19 mouse cellular contexts compared by ENCODE assay signal in the genomic region with DNA sequence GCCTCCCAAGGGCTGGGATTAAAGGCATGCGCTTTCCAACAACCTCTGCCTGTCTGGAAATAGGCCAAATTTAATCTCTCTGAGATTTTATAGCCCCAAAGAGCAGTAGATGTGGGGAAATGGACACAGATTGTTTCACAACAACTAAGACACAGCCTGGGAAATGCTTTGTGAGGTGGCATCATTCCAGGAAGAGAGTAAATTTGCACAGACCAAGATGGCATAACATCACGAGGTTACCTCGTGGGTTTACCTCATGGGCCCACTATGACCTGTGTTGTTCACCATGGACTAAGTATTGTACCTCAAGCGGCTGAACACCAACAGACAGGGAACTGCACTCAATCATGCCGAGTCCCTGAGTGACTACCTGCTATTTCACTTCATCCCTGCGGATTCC.
"Had no signal": no experiment of that assay in that cellular context is flagged by ENCODE, and none has a peak within 500 bp of the region (broad histone marks: within the 10 kb centered on the region; RNA-seq: fewer than 3 reads in every experiment).

No protein-coding gene starts in this region.

- H3K9ac ChIP-seq: lung, embryonic 15.5 days; midbrain, embryonic 12.5 days; neural tube, embryonic 13.5 days; neural tube, embryonic 15.5 days had no signal

- H3K4me3 ChIP-seq: lung, embryonic 15.5 days; midbrain, embryonic 10.5 days; midbrain, embryonic 12.5 days; myocyte; neural tube, embryonic 13.5 days; neural tube, embryonic 15.5 days had no signal

- ATAC-seq: lung, postnatal 0 days; midbrain, embryonic 16.5 days had no signal

- H3K27me3 ChIP-seq: lung, embryonic 15.5 days; midbrain, embryonic 12.5 days; neural tube, embryonic 13.5 days; neural tube, embryonic 15.5 days had no signal

- DNase-seq: lung, adult 2 months; midbrain, embryonic 14.5 days; retina, postnatal 1 day; right cerebral cortex, adult 18-20 months; right cerebral cortex, postnatal 25 days; right cerebral cortex, postnatal 4 days; spleen, adult 18-20 months; thymus, adult 18-20 months; thymus, postnatal 14 days; thymus, postnatal 36 days had no signal

- H3K36me3 ChIP-seq: lung, embryonic 15.5 days; midbrain, embryonic 10.5 days; midbrain, embryonic 12.5 days; neural tube, embryonic 13.5 days; neural tube, embryonic 15.5 days had no signal

- H3K4me1 ChIP-seq: lung, embryonic 15.5 days; midbrain, embryonic 10.5 days; midbrain, embryonic 12.5 days; neural tube, embryonic 13.5 days; neural tube, embryonic 15.5 days had no signal

- H3K27ac ChIP-seq: lung, embryonic 15.5 days; macrophage; midbrain, embryonic 10.5 days; midbrain, embryonic 12.5 days; neural tube, embryonic 13.5 days; neural tube, embryonic 15.5 days had no signal

- H3K9me3 ChIP-seq: lung, embryonic 15.5 days; midbrain, embryonic 10.5 days; midbrain, embryonic 12.5 days; neural tube, embryonic 13.5 days; neural tube, embryonic 15.5 days had no signal

- H3K4me2 ChIP-seq: lung, embryonic 15.5 days; midbrain, embryonic 12.5 days; neural tube, embryonic 13.5 days; neural tube, embryonic 15.5 days had no signal
